Mouse (Mus musculus) G1E (cell line): ENCODE data around the gene Spaca7.

ENCODE experiments used
- CTCF ChIP-seq: IDR thresholded peaks from 2 replicates; pipeline ENCODE4 v1.5.1; 2012; ENCODE audit warnings: low read depth, low read length, inconsistent platforms, mixed read lengths
- GATA1 ChIP-seq: IDR thresholded peaks from 2 replicates; pipeline ENCODE4 v1.6.1; 2012; ENCODE audit warnings: borderline replicate concordance, low read length, inconsistent platforms, mixed read lengths
- POLR2AphosphoS5 ChIP-seq: IDR thresholded peaks from 2 replicates; pipeline ENCODE4 v1.6.1; 2012; ENCODE audit warnings: low read depth, low read length, inconsistent platforms; ENCODE audit not compliant: insufficient replicate concordance
- TAL1 ChIP-seq: conservative IDR thresholded peaks from 2 replicates; pipeline ENCODE4 v1.6.1; 2012; ENCODE audit warnings: low read depth, low read length, inconsistent platforms, mixed read lengths

DNA sequence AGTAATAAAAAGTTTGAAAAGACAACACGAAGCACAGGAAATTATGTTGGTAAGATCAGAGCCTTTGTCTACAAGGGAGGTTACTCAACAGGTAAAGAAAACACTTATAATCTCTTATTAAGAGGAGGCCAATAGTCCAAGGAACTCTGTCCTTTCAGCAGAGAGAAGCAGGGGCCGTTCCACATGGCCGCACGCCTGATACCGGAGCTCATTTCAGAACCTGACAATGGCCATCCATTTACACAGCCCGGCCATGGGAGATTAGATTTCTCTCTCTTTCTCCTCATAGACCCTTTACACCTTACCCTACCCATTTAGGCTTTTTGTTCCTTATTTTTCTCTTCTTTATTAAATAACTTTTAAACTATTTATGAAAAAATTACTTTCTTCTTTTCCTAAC, 3.9 kb downstream of the Spaca7 start:
- TF ChIP-seq CTCF (no peak), GATA1 (no peak), POLR2AphosphoS5 (no peak), TAL1 (no peak)
